11 mouse cellular contexts compared by ENCODE assay signal in genomic region chr14:55477829-55478228, GRCm38 (mm10). TPM values are rescaled to one million over a fixed set of nuclear protein-coding genes. Genes with fewer than 3 reads are reported as not detected.
DNase-seq lines count a peak whose midpoint lies in the region; ATAC-seq and TF ChIP-seq lines count a peak whose summit lies in the region.
"Had no signal": no experiment of that assay in that cellular context is flagged by ENCODE, and none has a peak within 500 bp of the region (broad histone marks: within the 10 kb centered on the region; RNA-seq: fewer than 3 reads in every experiment).

No protein-coding gene starts in this region.

- DNase-seq in forebrain, embryonic 14.5 days (ENCODE audit: low spot score), result no peak
- DNase-seq in kidney, postnatal 0 days (ENCODE audit: low spot score), result no peak
- DNase-seq in kidney, postnatal 14 days, result no peak
- no peak for DNase-seq in liver, postnatal 0 days
- no peak for DNase-seq in frontal cortex, adult 2 months (ENCODE audit: extremely low spot score in 1 of 2, low spot score in 1 of 2)
- DNase-seq in adrenal gland, adult 8-10 months, result no peak

- no peak overlapping the region for H3K27ac ChIP-seq in forebrain, embryonic 13.5 days
- H3K27ac ChIP-seq in forebrain, embryonic 14.5 days (ENCODE audit: low read depth, low read length), result no peak overlapping the region
- no peak overlapping the region for H3K27ac ChIP-seq in kidney, postnatal 0 days
- H3K27ac ChIP-seq in liver, postnatal 0 days (ENCODE audit: low read depth), result peak overlapping the region; percentile 97
- H3K27ac ChIP-seq: midbrain, embryonic 13.5 days had no signal

- peaks cover 23% of the 10 kb centered on the region for H3K4me1 ChIP-seq in forebrain, embryonic 13.5 days
- 0 out of 2 replicates have a peak, but pooled peaks cover 5% of the 10 kb centered on the region for H3K4me1 ChIP-seq in forebrain, embryonic 14.5 days (ENCODE audit: control insufficient read depth, insufficient read depth, low read length)
- H3K4me1 ChIP-seq in kidney, postnatal 0 days (replicated peaks; ENCODE audit: insufficient read depth, low read length), result 0 out of 2 replicates have a peak, but pooled peaks cover 6% of the 10 kb centered on the region
- peaks cover 29% of the 10 kb centered on the region for H3K4me1 ChIP-seq in liver, postnatal 0 days (ENCODE audit: insufficient read depth)

- no peak for TF ChIP-seq EP300 in liver, postnatal 0 days (IDR thresholded peaks at IDR 0.05; ENCODE audit: low read depth)

- 95% methylated on average over 5 of the region's 5 CpGs for WGBS in forebrain, embryonic 13.5 days
- WGBS in forebrain, embryonic 14.5 days, result 92% methylated on average over 5 of the region's 5 CpGs
- 86% methylated on average over 5 of the region's 5 CpGs for whole genome bisulfite sequencing in kidney, postnatal 0 days
- WGBS in liver, postnatal 0 days (ENCODE audit: insufficient replicate concordance), result 59% methylated on average over 5 of the region's 5 CpGs

- H3K27me3 ChIP-seq in forebrain, embryonic 13.5 days, result no peaks in the 10 kb centered on the region
- H3K27me3 ChIP-seq in forebrain, embryonic 14.5 days (replicated peaks; ENCODE audit: control insufficient read depth, insufficient read depth, low read length), result no peaks in the 10 kb centered on the region
- no peaks in the 10 kb centered on the region for H3K27me3 ChIP-seq in kidney, postnatal 0 days (ENCODE audit: insufficient read depth, low read length)
- H3K27me3 ChIP-seq in liver, postnatal 0 days (ENCODE audit: insufficient read depth, low read length), result no peaks in the 10 kb centered on the region
- H3K27me3 ChIP-seq: midbrain, embryonic 13.5 days had no signal

- peak overlapping the region; percentile 65 for H3K4me2 ChIP-seq in forebrain, embryonic 13.5 days
- H3K4me2 ChIP-seq in forebrain, embryonic 14.5 days (ENCODE audit: low read length), result no peak overlapping the region
- peak overlapping the region; percentile 70; the same call in 1 of the 2 replicates for H3K4me2 ChIP-seq in kidney, postnatal 0 days (ENCODE audit: low read length)
- peak overlapping the region; percentile 86 for H3K4me2 ChIP-seq in liver, postnatal 0 days (ENCODE audit: low read depth, low read length)

- H3K9ac ChIP-seq in forebrain, embryonic 13.5 days, result no peak overlapping the region
- no peak overlapping the region for H3K9ac ChIP-seq in forebrain, embryonic 14.5 days (ENCODE audit: low read length)
- H3K9ac ChIP-seq in kidney, postnatal 0 days (ENCODE audit: low read depth, low read length), result no peak overlapping the region
- peak overlapping the region; percentile 87 for H3K9ac ChIP-seq in liver, postnatal 0 days (replicated peaks)

- no peak for TF ChIP-seq CTCF in kidney, postnatal 0 days (IDR thresholded peaks at IDR 0.05; ENCODE audit: low read depth)
- no peak for TF ChIP-seq CTCF in liver, postnatal 0 days (IDR thresholded peaks at IDR 0.05; ENCODE audit: low read depth)

- no peaks in the 10 kb centered on the region for H3K9me3 ChIP-seq in forebrain, embryonic 13.5 days (replicated peaks)
- no peaks in the 10 kb centered on the region for H3K9me3 ChIP-seq in forebrain, embryonic 14.5 days (replicated peaks; ENCODE audit: control insufficient read depth, low read length)
- H3K9me3 ChIP-seq in kidney, postnatal 0 days (replicated peaks; ENCODE audit: low read length), result no peaks in the 10 kb centered on the region
- H3K9me3 ChIP-seq in liver, postnatal 0 days (ENCODE audit: low read length), result no peaks in the 10 kb centered on the region
- H3K9me3 ChIP-seq: midbrain, embryonic 13.5 days had no signal

- no peaks in the 10 kb centered on the region for H3K36me3 ChIP-seq in forebrain, embryonic 13.5 days (ENCODE audit: poor library complexity, severe bottlenecking)
- no peaks in the 10 kb centered on the region for H3K36me3 ChIP-seq in forebrain, embryonic 14.5 days (ENCODE audit: control insufficient read depth, insufficient read depth, low read length)
- H3K36me3 ChIP-seq in kidney, postnatal 0 days (ENCODE audit: insufficient read depth, low read length), result no peaks in the 10 kb centered on the region
- no peaks in the 10 kb centered on the region for H3K36me3 ChIP-seq in liver, postnatal 0 days (replicated peaks; ENCODE audit: insufficient read depth, low read length)
- H3K36me3 ChIP-seq: midbrain, embryonic 13.5 days had no signal

- H3K4me3 ChIP-seq in forebrain, embryonic 13.5 days, result no peak overlapping the region
- H3K4me3 ChIP-seq in forebrain, embryonic 14.5 days (ENCODE audit: low read depth, low read length), result no peak overlapping the region
- H3K4me3 ChIP-seq in kidney, postnatal 0 days (replicated peaks; ENCODE audit: low read depth, low read length), result no peak overlapping the region
- peak overlapping the region; percentile 85 for H3K4me3 ChIP-seq in liver, postnatal 0 days (ENCODE audit: low read depth, low read length)

- no peak; the same call in 1 of the 2 replicates for ATAC-seq in forebrain, embryonic 13.5 days
- ATAC-seq in forebrain, embryonic 14.5 days, result no peak
- no peak for ATAC-seq in kidney, postnatal 0 days (replicated peaks; ENCODE audit: low FRiP score, low read depth)
- ATAC-seq in erythroid progenitor cell, adult 5-6 weeks (replicated peaks; ENCODE audit: low FRiP score, poor library complexity, severe bottlenecking), result peak; percentile 43; the same call in 1 of the 2 replicates
- ATAC-seq in liver, postnatal 0 days, result peak; percentile 23; the same call in 1 of the 2 replicates

RNA-seq across cellular contexts. Expression of gene Dhrs4, which starts 0.7 kb away (rescaled TPM):
- polyA plus RNA-seq in forebrain, embryonic 13.5 days (2015; fragmentation: Nextera tagmentation; extraction: Ambion mirVana), result 65.5 and 70.4 TPM in 2 replicates
- polyA plus RNA-seq in forebrain, embryonic 14.5 days (2014; fragmentation: Nextera tagmentation; extraction: Ambion mirVana), result 26.8 and 31.1 TPM in 2 replicates
- polyA plus RNA-seq in kidney, postnatal 0 days (2015; fragmentation: Nextera tagmentation; extraction: Ambion mirVana), result 130 and 144 TPM in 2 replicates
- 15.5 and 26.4 TPM in 2 replicates for total RNA-seq in erythroid progenitor cell, adult 5-6 weeks (2015; ENCODE audit: low replicate concordance)
- total RNA-seq in erythroid progenitor cell, adult 5-6 weeks (2017; ENCODE audit: low replicate concordance), result 21.8 and 34.7 TPM in 2 replicates
- 177 TPM in 2 replicates for polyA plus RNA-seq in liver, postnatal 0 days (2015; fragmentation: Nextera tagmentation; extraction: Ambion mirVana)
- polyA plus RNA-seq in frontal cortex, adult 2 months (2012; rRNA removed), result 17.1 and 17.6 TPM in 2 replicates
- total RNA-seq in adrenal gland, adult 8-10 months (2022), result 10 to 100 TPM; 51.9 to 72.7 (median 66.9) TPM

RNA-seq across cellular contexts. Expression of gene Carmil3, which starts 12.6 kb away (rescaled TPM):
- 21.7 and 23.3 TPM in 2 replicates for polyA plus RNA-seq in forebrain, embryonic 13.5 days (2015; fragmentation: Nextera tagmentation; extraction: Ambion mirVana)
- polyA plus RNA-seq in forebrain, embryonic 14.5 days (2014; fragmentation: Nextera tagmentation; extraction: Ambion mirVana), result 21.9 and 26.5 TPM in 2 replicates
- polyA plus RNA-seq in kidney, postnatal 0 days (2015; fragmentation: Nextera tagmentation; extraction: Ambion mirVana), result 0.96 and 0.98 TPM in 2 replicates
- 0.42 TPM in 1 of 2 replicates, not detected in the other for total RNA-seq in erythroid progenitor cell, adult 5-6 weeks (2015; ENCODE audit: low replicate concordance)
- 0.13 TPM in 1 of 2 replicates, not detected in the other for total RNA-seq in erythroid progenitor cell, adult 5-6 weeks (2017; ENCODE audit: low replicate concordance)
- 0.06 and 0.08 TPM in 2 replicates for polyA plus RNA-seq in liver, postnatal 0 days (2015; fragmentation: Nextera tagmentation; extraction: Ambion mirVana)
- polyA plus RNA-seq in frontal cortex, adult 2 months (2012; rRNA removed), result 69.2 and 72.1 TPM in 2 replicates
- total RNA-seq in adrenal gland, adult 8-10 months (2022), result 10 to 100 TPM in 2 of 4 experiments, 1 to 10 TPM in 2; 5.7 to 14.0 (median 8.6) TPM

RNA-seq across cellular contexts. Expression of gene Cpne6, which starts 32.4 kb away (rescaled TPM):
- 1.5 and 2.0 TPM in 2 replicates for polyA plus RNA-seq in forebrain, embryonic 13.5 days (2015; fragmentation: Nextera tagmentation; extraction: Ambion mirVana)
- polyA plus RNA-seq in forebrain, embryonic 14.5 days (2014; fragmentation: Nextera tagmentation; extraction: Ambion mirVana), result 4.5 and 7.4 TPM in 2 replicates
- 0.19 and 0.28 TPM in 2 replicates for polyA plus RNA-seq in kidney, postnatal 0 days (2015; fragmentation: Nextera tagmentation; extraction: Ambion mirVana)
- not detected in 2 replicates for total RNA-seq in erythroid progenitor cell, adult 5-6 weeks (2015; ENCODE audit: low replicate concordance)
- total RNA-seq in erythroid progenitor cell, adult 5-6 weeks (2017; ENCODE audit: low replicate concordance), result not detected in 2 replicates
- polyA plus RNA-seq in liver, postnatal 0 days (2015; fragmentation: Nextera tagmentation; extraction: Ambion mirVana), result not detected in 2 replicates
- 512 and 532 TPM in 2 replicates for polyA plus RNA-seq in frontal cortex, adult 2 months (2012; rRNA removed)
- total RNA-seq in adrenal gland, adult 8-10 months (2022), result under 1 TPM; 0.09 to 0.35 (median 0.27) TPM
- total RNA-seq: common myeloid progenitor, adult 5-6 weeks had no signal

RNA-seq across cellular contexts. Expression of gene Nrl, which starts 47.0 kb away (rescaled TPM):
- polyA plus RNA-seq in forebrain, embryonic 13.5 days (2015; fragmentation: Nextera tagmentation; extraction: Ambion mirVana), result not detected in 2 replicates
- not detected in 2 replicates for polyA plus RNA-seq in forebrain, embryonic 14.5 days (2014; fragmentation: Nextera tagmentation; extraction: Ambion mirVana)
- not detected in 2 replicates for polyA plus RNA-seq in kidney, postnatal 0 days (2015; fragmentation: Nextera tagmentation; extraction: Ambion mirVana)
- total RNA-seq in erythroid progenitor cell, adult 5-6 weeks (2015; ENCODE audit: low replicate concordance), result 0.84 TPM in 1 of 2 replicates, not detected in the other
- total RNA-seq in erythroid progenitor cell, adult 5-6 weeks (2017; ENCODE audit: low replicate concordance), result 0.51 and 0.98 TPM in 2 replicates
- polyA plus RNA-seq in liver, postnatal 0 days (2015; fragmentation: Nextera tagmentation; extraction: Ambion mirVana), result not detected in 2 replicates
- 0.69 and 0.82 TPM in 2 replicates for polyA plus RNA-seq in frontal cortex, adult 2 months (2012; rRNA removed)
- total RNA-seq in adrenal gland, adult 8-10 months (2022), result not detected
- total RNA-seq: common myeloid progenitor, adult 5-6 weeks; heart, postnatal 4 days had no signal

Comparison
In these comparisons a context has a peak if more than half of its experiments do, and no peak if none do; other contexts are left out.
1. ATAC-seq: peak in erythroid progenitor cell, adult 5-6 weeks (single experiment) and liver, postnatal 0 days (single experiment); none in forebrain, embryonic 13.5 days (single experiment), forebrain, embryonic 14.5 days (single experiment) and kidney, postnatal 0 days (single experiment).
2. RNA of gene Carmil3, which starts 12.6 kb away (polyA plus RNA-seq): 69.2 to 72.1 TPM in frontal cortex, adult 2 months, 21.7 to 23.3 TPM in forebrain, embryonic 13.5 days and 21.9 to 26.5 TPM in forebrain, embryonic 14.5 days; 0.96 to 0.98 TPM in kidney, postnatal 0 days and 0.06 to 0.08 TPM in liver, postnatal 0 days; every median in the first group is over 10 times any median in the second.
3. RNA of gene Cpne6, which starts 32.4 kb away (polyA plus RNA-seq): 512 to 532 TPM in frontal cortex, adult 2 months; 4.5 to 7.4 TPM in forebrain, embryonic 14.5 days, 1.5 to 2.0 TPM in forebrain, embryonic 13.5 days, 0.19 to 0.28 TPM in kidney, postnatal 0 days and not detected in liver, postnatal 0 days; every median in the first group is over 10 times any median in the second.